Mouse (Mus musculus) liver, embryonic 14.5 days (tissue): Measurements from ENCODE around the gene Dcaf11.

ENCODE experiments used
- CTCF ChIP-seq: IDR thresholded peaks from 2 replicates; pipeline ENCODE4 v1.5.1; 2016; ENCODE audit warnings: antibody characterized with exemption, low read depth, control low read depth
- EP300 ChIP-seq: IDR thresholded peaks from 2 replicates; pipeline ENCODE4 v1.6.1; 2016; ENCODE audit warnings: antibody characterized with exemption, low read depth

- TF ChIP-seq EP300 = peak; percentile 75
- peak; percentile 14; the same call in 1 of the 2 replicates for TF ChIP-seq CTCF
These were observed 26.3 kb downstream of the Dcaf11 start for GRCm38 (mm10) chr14:55586149-55586548.
